In the genomic region with DNA sequence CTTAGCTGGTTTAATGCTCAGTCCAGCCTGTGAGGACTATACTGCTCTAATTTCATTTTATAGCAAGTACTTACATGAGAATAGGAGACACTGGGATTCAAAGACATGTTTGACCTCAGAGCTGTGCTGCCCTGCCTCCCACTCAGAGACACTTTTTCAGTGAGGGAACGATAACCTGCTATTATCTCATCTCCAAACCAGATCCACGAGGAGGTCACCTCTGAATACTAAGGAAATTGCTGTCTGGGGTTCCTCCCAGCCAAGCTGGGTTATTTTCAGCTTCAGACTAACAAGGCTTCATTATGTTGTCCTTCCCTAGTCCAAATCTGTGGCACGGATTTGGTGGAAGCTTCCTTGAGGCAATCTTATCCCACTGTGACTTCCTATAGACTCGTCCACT, we compare ENCODE assay signal across 39 mouse cellular contexts. TPM values are rescaled to one million over a fixed set of nuclear protein-coding genes. Genes with fewer than 3 reads are reported as not detected.
"Had no signal": no experiment of that assay in that cellular context is flagged by ENCODE, and none has a peak within 500 bp of the region (broad histone marks: within the 10 kb centered on the region; RNA-seq: fewer than 3 reads in every experiment).

No protein-coding gene starts in this region.

- H3K9me3 ChIP-seq: heart, embryonic 10.5 days; hindbrain, embryonic 13.5 days; hindbrain, embryonic 15.5 days; limb, embryonic 10.5 days; limb, embryonic 12.5 days; liver, embryonic 12.5 days had no signal

- H3K36me3 ChIP-seq: heart, embryonic 10.5 days; heart, embryonic 12.5 days; hindbrain, embryonic 13.5 days; hindbrain, embryonic 15.5 days; limb, embryonic 10.5 days; limb, embryonic 12.5 days; liver, embryonic 12.5 days had no signal

- H3K4me2 ChIP-seq: heart, embryonic 12.5 days; hindbrain, embryonic 13.5 days; hindbrain, embryonic 15.5 days; limb, embryonic 12.5 days; liver, embryonic 12.5 days had no signal

- H3K4me3 ChIP-seq: heart, embryonic 10.5 days; heart, embryonic 12.5 days; hindbrain, embryonic 13.5 days; hindbrain, embryonic 15.5 days; layer of hippocampus, adult 2 months; left cerebral cortex, adult 2 months; limb, embryonic 10.5 days; limb, embryonic 12.5 days; liver, embryonic 12.5 days had no signal

- H3K27me3 ChIP-seq: heart, embryonic 12.5 days; hindbrain, embryonic 15.5 days; limb, embryonic 12.5 days; liver, embryonic 12.5 days had no signal

- ATAC-seq: hindbrain, postnatal 0 days; intestine, postnatal 0 days; liver, embryonic 12.5 days had no signal

- H3K4me1 ChIP-seq: heart, embryonic 12.5 days; hindbrain, embryonic 13.5 days; hindbrain, embryonic 15.5 days had no signal

- DNase-seq: gastrocnemius, postnatal 14 days; gastrocnemius, postnatal 36 days; heart, adult 18-20 months; heart, postnatal 10 days; kidney, adult 18-20 months; kidney, adult 8-10 months; kidney, postnatal 10 days; kidney, postnatal 25 days; kidney, postnatal 4 days had no signal

- H3K9ac ChIP-seq: heart, embryonic 12.5 days; hindbrain, embryonic 13.5 days; hindbrain, embryonic 15.5 days; limb, embryonic 12.5 days; liver, embryonic 12.5 days; liver, embryonic 14.5 days had no signal

- H3K27ac ChIP-seq: heart, embryonic 10.5 days; hindbrain, embryonic 13.5 days; hindbrain, embryonic 15.5 days; hindbrain, postnatal 0 days; layer of hippocampus, adult 2 months; left cerebral cortex, adult 2 months; limb, embryonic 10.5 days; limb, embryonic 12.5 days; liver, embryonic 12.5 days; liver, embryonic 14.5 days had no signal

RNA-seq across cellular contexts. Expression of gene Gm17662, which starts 37.2 kb away (rescaled TPM):
- total RNA-seq: gastrocnemius, adult 18-20 months; gastrocnemius, adult 8-10 months; gastrocnemius, postnatal 14 days; gastrocnemius, postnatal 36 days; heart, adult 18-20 months; heart, adult 8-10 months; heart, postnatal 10 days; heart, postnatal 25 days; hematopoietic stem cell, adult 5-6 weeks; hindbrain, postnatal 0 days; layer of hippocampus, adult 2 months; layer of hippocampus, postnatal 10 days; layer of hippocampus, postnatal 25 days; left cerebral cortex, adult 2 months; left cerebral cortex, postnatal 14 days; left cerebral cortex, postnatal 36 days had no signal
- polyA plus RNA-seq: gonadal fat pad, adult 2 months; heart, embryonic 10.5 days; heart, embryonic 12.5 days; heart, embryonic 14.5 days; heart, embryonic 16.5 days; hindbrain, embryonic 11.5 days; hindbrain, embryonic 13.5 days; hindbrain, embryonic 15.5 days; hindbrain, postnatal 0 days; intestine, embryonic 14.5 days; intestine, postnatal 0 days; kidney, embryonic 14.5 days; kidney, embryonic 16.5 days; limb, embryonic 10.5 days; limb, embryonic 12.5 days; limb, embryonic 14.5 days; liver, embryonic 12.5 days; liver, embryonic 14.5 days; liver, embryonic 16.5 days had no signal

RNA-seq across cellular contexts. Expression of gene C8b, which starts 53.8 kb away (rescaled TPM):
- total RNA-seq: gastrocnemius, adult 8-10 months; gastrocnemius, postnatal 14 days; gastrocnemius, postnatal 36 days; heart, adult 18-20 months; heart, adult 8-10 months; heart, postnatal 10 days; heart, postnatal 25 days; hematopoietic stem cell, adult 5-6 weeks; left cerebral cortex, postnatal 36 days had no signal
- polyA plus RNA-seq: gonadal fat pad, adult 2 months; heart, embryonic 12.5 days; heart, embryonic 14.5 days; hindbrain, embryonic 11.5 days; hindbrain, embryonic 13.5 days; intestine, embryonic 14.5 days; kidney, embryonic 14.5 days; limb, embryonic 10.5 days; limb, embryonic 12.5 days; limb, embryonic 14.5 days had no signal

RNA-seq across cellular contexts. Expression of gene C8a, which starts 56.3 kb away (rescaled TPM):
- total RNA-seq: gastrocnemius, adult 8-10 months; gastrocnemius, postnatal 14 days; gastrocnemius, postnatal 36 days; heart, adult 18-20 months; heart, adult 8-10 months; heart, postnatal 10 days; heart, postnatal 25 days; hematopoietic stem cell, adult 5-6 weeks; hindbrain, postnatal 0 days; layer of hippocampus, adult 2 months; layer of hippocampus, postnatal 10 days; layer of hippocampus, postnatal 25 days; left cerebral cortex, adult 2 months; left cerebral cortex, postnatal 36 days had no signal
- polyA plus RNA-seq: heart, embryonic 14.5 days; heart, embryonic 16.5 days; hindbrain, embryonic 11.5 days; hindbrain, embryonic 13.5 days; hindbrain, embryonic 15.5 days; intestine, postnatal 0 days; limb, embryonic 10.5 days; limb, embryonic 12.5 days had no signal
